Mouse (Mus musculus) testis, postnatal 14 days (tissue): ENCODE results near the gene Scn5a.

ENCODE experiments used
- DNase-seq: peaks from one replicate; pipeline ENCODE4 v3.0.0; 2021; ENCODE audit warnings: low spot score

The Scn5a gene

GRCm38 (mm10) chr9:119504981-119505658 lies 73.7 kb downstream of the Scn5a start:
- DNase-seq = no peak

- no peak for DNase-seq
Observed at GRCm38 (mm10) chr9:119503613-119504012, 75.2 kb downstream of the Scn5a start.

DNA sequence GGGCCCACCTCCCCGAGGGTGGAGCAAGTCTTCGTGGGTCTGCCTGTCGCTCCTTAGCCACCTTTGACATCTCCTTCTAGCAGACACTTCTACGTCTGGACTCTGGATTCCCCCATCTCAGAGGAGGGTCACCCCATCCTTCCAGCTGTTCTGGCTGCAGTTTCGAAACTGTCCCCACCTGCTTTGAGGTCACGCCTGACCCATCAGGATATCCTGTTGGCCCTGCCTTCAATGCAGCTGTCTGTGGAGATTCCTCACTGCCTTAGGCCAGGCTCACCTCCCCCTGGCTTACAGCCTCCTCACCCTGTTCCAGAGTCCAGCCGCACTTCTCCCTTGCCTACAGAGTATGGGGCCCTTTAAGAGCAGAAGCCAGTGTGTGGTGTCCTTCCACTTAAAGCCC lies 79.9 kb downstream of the Scn5a start:
- no peak for DNase-seq

DNA sequence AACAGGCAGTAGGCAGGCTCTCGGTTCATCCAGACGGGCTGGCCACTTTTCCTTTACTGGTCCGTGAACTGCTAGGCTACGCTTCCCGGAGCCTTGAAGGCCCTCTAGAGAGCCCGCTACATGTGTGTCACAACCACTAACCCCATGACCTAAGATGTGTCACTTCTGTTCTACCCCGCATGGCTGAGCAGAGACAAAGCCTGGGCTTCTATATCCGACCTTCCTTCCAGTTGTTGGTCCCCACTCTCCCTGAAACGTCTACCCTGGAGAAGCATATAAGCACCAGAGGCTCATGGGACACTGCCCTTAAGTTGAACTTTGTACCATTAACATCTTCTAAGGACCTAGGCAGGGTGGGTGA lies 80.6 kb downstream of the Scn5a start:
- DNase-seq = no peak

DNA sequence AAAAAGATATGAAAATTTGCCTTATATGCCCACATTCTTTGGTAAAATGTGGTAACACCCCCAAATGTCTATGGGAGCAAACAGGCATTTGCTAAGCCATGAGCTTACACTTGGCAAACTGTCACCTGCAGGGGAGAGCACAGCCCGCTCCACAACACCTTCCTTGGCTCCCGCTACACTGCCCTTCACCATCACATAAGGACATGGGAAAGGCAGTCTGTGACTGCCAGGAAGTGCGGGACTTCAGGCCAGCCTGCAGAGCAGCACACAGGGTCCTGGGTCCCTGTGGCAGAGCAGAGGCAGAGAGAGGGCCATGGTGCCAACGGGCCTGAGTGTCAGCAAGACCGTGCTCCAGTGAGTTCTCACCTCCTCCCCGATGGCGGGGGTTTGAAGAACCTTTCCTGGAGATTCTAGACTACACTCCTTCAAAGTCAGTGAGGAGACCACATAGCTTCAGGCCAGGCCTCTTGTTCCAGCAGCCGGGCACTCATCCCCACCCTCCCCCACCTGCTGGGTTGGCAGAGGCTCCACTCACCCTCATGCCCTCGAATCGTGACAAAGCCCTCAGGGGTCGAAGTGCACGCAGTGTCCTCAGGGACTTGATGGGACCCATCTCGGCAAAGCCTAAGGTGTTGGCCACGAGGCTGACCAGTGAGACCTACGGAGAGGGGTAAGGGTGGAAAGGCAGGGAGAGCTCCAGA lies 81.1 kb downstream of the Scn5a start:
- no peak for DNase-seq

DNA sequence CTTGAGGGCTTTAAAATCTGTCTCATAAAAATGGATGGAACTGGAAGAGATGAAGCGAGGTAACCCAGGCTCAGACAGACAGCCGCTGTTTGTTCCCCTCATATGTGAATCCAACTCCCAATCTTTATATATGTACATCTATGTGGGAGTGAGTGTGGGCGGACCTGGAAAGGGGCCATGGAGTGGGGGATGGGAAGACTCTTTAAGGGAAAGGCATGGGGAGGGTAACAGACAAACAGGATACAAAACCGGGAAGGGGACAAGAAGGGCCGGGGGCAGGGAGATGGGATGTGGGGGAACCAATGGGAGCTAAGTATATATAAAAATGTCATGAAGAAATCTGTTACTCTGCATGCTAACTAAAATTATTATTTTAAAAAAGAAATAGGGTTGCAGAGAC lies 81.9 kb downstream of the Scn5a start:
- DNase-seq = no peak

GRCm38 (mm10) chr9:119496354-119496753 lies 82.5 kb downstream of the Scn5a start:
- DNase-seq = no peak

DNA sequence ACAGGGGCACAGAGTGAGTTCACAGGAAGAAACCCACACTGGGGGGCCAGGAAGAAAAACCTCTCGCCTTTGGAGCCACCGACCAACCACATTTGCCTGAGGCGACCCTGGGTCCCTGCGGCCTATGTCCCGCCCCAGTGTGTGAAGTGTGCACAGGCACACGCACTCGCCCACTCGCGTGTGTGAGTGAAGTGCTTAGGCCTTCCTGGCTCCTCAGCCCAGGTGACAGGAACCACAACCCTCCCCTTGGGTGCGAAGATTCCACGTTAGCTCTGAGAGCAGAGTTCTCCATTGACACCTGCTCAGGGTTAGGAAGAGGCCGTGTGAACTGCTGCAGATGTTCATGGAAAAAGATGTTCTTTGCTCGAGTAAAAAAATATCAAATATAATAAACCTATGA lies 93.9 kb downstream of the Scn5a start:
- no peak for DNase-seq

DNA sequence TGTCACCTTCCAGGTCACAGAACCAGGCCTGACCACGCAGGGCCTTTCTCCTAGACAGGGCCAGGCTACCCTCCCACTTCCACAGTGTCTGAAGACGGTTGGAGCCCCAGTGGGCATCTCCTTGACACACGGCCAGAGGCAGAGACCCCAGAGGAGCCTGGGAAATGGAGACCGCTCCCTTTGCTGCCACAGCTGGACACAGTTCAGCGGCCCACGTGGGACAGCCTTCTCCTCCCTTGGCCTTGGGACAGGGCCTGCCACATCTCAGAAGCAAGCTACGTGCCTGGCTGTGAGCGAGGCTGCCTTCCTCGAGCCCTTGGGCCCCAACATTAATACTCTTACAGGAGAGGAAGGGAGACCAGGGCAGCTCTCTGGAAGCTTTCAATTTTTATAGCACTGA lies 94.4 kb downstream of the Scn5a start:
- DNase-seq = no peak

- no peak for DNase-seq
Observed at GRCm38 (mm10) chr9:119483554-119484353, 95.1 kb downstream of the Scn5a start.

DNA sequence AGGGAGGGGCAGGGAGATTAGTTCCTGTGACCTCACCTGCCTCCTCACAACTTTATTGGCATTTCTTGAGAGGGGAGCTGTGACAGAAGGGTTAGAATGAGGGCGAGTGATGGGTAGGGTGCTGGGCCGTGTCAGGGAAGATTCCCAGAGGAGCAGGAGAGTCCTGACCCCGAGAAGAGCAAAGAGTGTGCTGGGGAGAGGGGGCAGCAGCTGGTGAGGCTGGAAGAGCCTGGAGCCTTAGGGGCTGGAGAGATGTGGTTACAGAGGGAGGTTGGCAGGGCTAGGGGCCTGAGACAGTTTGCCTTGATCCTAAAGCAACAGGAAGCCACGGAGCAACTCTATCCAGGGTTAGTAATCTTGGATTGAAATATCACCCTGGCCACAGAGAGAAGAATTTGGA lies 97.2 kb downstream of the Scn5a start:
- DNase-seq = no peak

DNA sequence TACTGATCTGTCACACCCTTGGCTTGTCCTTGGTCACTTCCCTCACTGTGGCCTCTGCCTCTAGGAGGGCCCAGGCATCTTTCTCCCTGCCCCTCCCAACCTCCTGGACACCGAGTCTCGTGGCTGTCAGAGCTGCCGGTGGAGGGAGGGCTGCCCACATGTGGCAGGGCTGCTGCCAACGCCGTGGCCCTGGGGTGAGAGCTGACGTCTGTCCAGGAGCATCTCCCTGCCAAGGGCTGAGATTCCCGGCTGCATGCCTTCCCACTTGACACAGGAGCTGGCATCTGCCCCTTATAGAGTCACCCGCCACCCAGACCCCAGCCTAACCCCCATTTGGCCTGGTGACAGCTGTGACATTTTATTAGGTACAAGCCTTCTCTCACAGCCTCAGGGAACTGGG lies 99.5 kb downstream of the Scn5a start:
- DNase-seq = no peak

GRCm38 (mm10) chr9:119478345-119478744 lies 100.5 kb downstream of the Scn5a start:
- no peak for DNase-seq

DNA sequence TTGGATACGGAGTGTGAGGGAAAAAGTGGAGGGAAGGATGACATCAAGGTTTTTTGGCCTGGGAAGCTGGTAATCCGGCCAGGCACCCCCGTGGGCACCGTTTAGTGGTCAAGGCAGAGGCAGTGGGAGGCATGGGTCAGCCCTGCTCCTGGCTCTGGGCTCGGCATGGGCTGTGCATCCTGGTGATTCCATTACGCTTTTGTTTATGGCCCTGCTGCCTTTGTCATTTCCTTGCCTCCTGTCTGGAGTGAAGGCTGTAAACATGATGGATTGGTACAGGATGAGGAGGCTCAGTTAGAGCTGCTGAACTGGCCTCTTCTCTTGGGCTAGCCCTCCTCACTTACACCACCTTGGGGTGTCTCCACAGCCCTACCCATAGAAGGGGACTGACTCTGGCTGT lies 101.1 kb downstream of the Scn5a start:
- DNase-seq = no peak

DNA sequence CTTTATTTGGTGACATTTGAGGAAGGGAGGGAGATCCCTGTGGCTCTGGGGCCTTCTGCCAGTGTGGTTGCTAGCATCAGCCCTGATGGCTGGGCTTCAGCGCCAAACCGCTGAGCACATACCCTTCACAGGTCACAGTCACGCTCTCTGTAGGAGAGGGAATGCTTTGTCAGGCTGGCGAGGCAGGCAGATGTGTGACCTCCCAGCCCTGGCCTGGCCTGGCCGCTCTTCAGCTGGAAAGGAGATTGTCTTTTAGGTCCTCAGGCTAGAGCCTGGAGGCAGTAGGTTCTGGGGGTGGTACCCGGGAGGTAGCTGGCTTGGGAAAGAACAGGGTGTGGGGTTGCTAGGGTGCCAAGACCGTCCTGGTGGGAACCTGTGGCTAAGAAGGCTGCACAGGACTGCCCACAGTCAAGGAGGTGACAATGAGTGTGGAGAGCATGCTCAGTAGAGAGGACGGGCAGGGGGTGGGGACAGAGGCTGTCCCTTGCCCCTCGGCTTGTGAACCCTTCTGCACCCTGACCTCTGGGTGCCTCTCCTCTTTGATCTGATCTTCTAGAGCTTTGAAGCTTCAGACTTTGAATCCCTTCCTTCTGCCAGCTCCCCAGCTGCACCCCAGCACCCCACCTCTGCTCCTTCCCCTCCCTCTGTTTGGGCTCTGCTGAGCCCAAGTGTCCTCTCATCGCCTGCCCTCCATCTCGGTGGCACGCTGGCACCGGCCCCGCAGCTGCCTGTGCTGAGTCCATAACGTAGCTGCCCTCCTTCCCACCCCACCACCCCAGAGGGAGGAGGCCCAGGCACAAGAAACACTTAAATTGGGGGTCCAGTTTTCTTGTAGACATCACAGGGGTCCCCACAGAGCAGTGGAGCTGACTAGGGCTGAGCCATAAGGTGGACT lies 103.9 kb downstream of the Scn5a start:
- no peak for DNase-seq

DNA sequence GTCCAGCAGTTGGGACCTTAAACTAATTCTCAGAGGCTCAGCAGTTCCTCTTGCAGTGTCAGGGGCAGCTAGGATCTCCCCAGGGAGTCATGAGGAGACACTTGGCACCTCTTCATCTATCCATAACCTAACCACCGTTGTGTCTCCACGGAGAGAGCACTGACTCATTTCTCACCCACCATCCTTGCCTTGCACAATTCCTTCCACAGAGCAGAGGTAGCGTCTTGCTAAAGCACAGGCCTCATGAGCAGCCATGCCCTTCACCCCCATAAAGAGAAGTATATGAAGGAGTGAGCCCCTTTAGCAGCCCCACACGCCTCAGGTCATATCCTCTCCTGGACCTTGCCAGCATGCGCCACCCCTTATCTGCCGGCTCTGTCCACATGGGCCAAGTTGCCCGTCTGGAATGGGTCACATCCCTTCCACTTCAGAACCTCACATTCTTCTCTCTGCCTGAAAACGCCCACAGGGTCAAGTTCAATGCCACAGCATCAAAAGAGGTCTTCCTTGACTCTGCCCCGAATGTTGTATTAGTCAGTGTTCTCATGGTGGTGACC lies 105.1 kb downstream of the Scn5a start:
- no peak for DNase-seq

- no peak for DNase-seq
Observed at GRCm38 (mm10) chr9:119473011-119473410, 105.8 kb downstream of the Scn5a start.

GRCm38 (mm10) chr9:119472412-119472918 lies 106.4 kb downstream of the Scn5a start:
- no peak for DNase-seq

GRCm38 (mm10) chr9:119469691-119470353 lies 109.0 kb downstream of the Scn5a start:
- no peak for DNase-seq

- DNase-seq = no peak
Observed at GRCm38 (mm10) chr9:119465595-119465994, 113.2 kb downstream of the Scn5a start.

- DNase-seq = no peak
Observed at GRCm38 (mm10) chr9:119465056-119465455, 113.8 kb downstream of the Scn5a start.
